Mouse (Mus musculus) induced T-regulatory cell, adult 2 months (primary cell): Measurements from ENCODE around the gene Med22.
A peak's percentile ranks its signal among the peaks of the same experiment; 100 is the strongest.

Experiments used
- DNase-seq: peaks from one replicate; pipeline ENCODE4 v3.0.0-alpha.2; 2012; ENCODE audit warnings: low read depth

The Med22 gene

GRCm38 (mm10) chr2:26910124-26910993 lies at the start of gene Med22, which contains the start of gene Rpl7a:
Gene Med22 (minus strand): TSS chr2:26910677.
Gene Rpl7a (plus strand): TSS chr2:26910764.
- peak; percentile 100 for DNase-seq

- no peak for DNase-seq
Observed at GRCm38 (mm10) chr2:26957488-26957859, 47.0 kb upstream of the Med22 start.

GRCm38 (mm10) chr2:26956811-26957487 lies 46.5 kb upstream of the Med22 start:
- no peak for DNase-seq

- DNase-seq: no peak
Observed at GRCm38 (mm10) chr2:26954735-26955395, 44.4 kb upstream of the Med22 start.

GRCm38 (mm10) chr2:26952866-26953265 lies 42.4 kb upstream of the Med22 start:
- no peak for DNase-seq

- DNase-seq: no peak
Observed at GRCm38 (mm10) chr2:26952193-26952592, 41.7 kb upstream of the Med22 start.

DNA sequence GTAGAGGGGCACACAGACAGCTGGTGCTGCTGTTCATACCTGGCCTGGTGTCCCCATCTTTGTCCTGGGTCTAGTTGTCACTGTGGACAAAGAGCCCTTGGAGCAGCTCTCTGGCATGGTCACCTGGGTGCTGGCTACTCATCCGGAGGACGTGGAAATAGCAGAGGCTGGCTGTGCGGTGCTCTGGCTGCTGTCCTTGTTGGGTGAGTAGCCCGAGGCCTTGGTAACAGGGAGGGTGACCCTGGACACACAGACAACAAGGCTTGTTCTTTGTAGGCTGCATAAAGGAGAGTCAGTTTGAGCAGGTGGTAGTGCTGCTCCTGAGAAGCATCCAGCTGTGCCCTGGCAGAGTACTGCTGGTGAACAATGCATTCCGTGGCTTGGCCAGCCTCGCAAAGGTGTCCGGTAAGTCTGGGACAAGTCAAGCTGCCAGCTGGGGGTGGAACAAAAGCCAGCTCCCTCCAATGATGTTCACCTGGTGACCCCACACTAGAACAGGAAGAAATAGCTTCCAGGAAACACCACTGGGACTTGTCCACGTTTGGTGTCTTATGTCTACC lies 40.9 kb upstream of the Med22 start:
- DNase-seq: no peak

DNA sequence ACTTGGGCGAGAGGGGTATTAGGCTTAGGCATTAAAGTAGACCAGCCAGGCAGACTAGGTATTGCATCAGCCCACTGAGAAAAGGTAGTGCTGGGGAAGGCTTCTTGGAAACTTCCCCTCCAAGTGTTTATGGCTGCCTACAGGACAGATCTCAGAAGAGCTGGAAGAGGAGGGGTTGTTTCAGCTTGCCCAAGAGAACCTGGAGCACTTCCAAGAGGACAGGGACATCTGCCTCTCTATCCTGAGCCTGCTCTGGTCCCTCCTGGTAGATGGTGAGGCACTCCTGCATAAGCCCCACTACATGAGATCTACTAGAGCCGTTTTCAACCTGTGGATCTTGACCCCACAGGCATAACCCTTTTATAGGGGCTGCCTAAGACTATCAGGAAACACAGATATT lies 39.9 kb upstream of the Med22 start:
- no peak for DNase-seq

DNA sequence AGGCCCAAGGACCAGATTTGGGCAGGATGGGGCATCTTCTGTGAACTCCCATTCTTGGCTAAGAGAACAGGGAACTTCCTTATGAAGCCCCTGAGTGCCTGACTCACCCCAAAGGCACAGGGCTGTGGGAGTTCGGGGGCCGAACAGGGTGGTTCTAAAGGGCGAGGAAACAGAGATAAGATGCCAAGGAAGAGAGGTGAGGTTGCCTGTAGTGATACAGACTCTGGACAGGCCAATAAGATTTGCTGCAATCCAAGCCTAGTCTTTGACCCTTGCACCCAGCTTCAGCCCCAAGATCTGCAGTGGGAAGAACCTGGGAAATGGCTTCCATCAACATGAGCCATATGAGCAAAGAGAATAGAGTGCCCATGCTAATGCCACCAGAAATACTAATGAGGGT lies 32.8 kb upstream of the Med22 start:
- no peak for DNase-seq

GRCm38 (mm10) chr2:26941539-26941938 lies 31.1 kb upstream of the Med22 start:
- peak; percentile 25 for DNase-seq

- DNase-seq: peak; percentile 64
Observed at GRCm38 (mm10) chr2:26936425-26936824, 25.9 kb upstream of the Med22 start.

GRCm38 (mm10) chr2:26935286-26935685 lies 24.8 kb upstream of the Med22 start:
- DNase-seq: peak; percentile 63

- peak; percentile 96 for DNase-seq
Observed at GRCm38 (mm10) chr2:26933304-26934055, 23.0 kb upstream of the Med22 start, which contains the start of the genes Surf4 and Stkld1. Gene Surf4 (minus strand): TSS chr2:26933928. Gene Stkld1 (plus strand): TSS chr2:26934047.

GRCm38 (mm10) chr2:26932473-26933303 lies 22.2 kb upstream of the Med22 start:
- DNase-seq: peak; percentile 54

GRCm38 (mm10) chr2:26930390-26930789 lies 19.9 kb upstream of the Med22 start:
- peak; percentile 86 for DNase-seq

DNA sequence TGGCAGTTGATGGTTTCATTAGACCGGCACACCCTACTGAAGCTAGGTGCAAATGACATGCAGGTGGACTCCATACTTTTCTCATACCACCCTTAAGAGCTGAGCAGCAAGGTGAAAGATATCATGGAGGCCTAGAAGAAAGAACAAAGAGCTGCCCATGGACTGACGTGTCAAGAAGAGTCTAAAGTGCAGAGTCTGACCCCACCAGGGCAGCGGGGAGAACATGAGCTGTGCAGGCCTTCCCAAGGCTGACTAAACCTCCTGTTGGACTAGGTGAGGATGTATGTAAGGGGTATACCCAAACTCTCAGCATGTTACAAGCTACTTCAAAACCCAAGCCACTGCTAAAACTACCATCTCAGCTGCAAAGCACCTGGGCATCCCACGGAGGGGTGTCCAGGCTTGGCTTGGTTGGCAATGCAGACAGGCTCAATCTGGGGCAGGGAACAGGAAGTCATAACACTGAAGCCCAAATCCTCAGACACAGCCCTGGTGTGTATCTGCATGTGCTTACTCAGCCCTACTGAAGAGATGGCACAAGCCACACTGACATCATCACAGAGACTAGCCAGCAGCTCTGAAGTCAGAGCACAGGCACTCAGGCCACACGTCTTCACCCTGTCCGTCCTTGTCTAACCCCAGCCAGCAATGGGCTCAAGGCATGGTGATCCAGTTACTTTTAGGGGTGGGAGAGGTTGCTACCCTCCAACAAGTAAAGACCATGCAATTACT lies 17.4 kb upstream of the Med22 start:
- no peak for DNase-seq

DNA sequence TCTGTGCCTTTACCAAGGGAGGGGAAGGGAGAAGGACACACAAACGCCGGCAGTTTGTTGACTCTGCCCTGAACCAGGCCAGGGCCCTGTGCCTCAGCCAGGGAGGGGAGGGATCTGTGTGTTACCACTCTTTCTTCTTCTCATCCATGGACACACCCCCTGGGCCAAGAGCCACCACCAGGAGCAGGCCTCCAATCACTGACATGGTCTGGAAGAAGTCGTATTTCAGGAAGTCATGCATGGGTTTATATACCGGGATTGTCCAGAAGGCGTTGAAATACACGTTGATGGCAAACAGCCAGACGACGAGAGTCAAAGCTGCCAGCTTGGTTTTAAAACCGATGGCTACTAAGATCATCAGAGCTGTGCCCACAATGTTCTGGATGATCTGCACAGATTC lies 11.3 kb upstream of the Med22 start:
- no peak for DNase-seq

DNA sequence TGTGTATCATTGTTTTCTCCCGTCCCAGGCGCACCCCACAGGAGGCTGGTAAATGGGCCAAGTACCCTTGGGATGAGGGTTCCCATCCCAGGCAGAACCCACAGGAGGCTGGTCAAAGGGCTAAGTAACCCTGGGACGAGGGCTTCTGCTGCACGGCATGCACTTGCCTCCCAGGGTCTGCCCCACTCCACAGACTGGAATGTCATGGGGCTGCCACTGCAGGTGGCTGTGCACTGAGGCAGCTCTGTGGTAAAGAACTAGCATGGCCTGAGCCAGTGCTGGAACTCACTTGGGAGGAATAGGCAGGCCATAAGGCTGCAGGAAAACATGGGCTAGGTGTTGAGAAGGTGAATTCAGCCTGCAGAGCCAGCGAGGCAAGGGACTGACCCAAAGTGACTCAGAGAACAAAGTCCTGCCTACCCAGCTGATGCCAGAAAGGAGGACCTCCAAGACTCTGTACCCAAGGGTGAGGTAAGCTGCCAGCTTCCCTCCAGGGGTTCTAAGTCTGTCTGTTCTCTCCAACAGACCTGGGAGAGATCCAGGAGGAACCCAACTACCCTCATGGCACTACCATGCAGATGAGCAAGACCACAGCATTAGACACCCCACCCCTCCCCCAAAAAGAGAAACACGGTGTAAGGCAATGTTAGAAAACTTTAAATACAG lies 9.8 kb upstream of the Med22 start:
- DNase-seq: no peak

- no peak for DNase-seq
Observed at GRCm38 (mm10) chr2:26919684-26920083, 9.2 kb upstream of the Med22 start.
